Mouse (Mus musculus) thymus, adult 2 months (tissue): ENCODE measurements around the gene Slc25a36.

Source experiments
- CTCF ChIP-seq: fragments of 200-500 bp; IDR thresholded peaks from 2 replicates; pipeline ENCODE4 v1.5.1; 2012; ENCODE audit warnings: mild to moderate bottlenecking, control low read depth, low read length, moderate library complexity, borderline replicate concordance; ENCODE audit not compliant: control insufficient read depth, poor library complexity, insufficient read depth; ENCODE audit errors: extremely low read depth
- POLR2A ChIP-seq: fragments of 200-500 bp; IDR thresholded peaks from 2 replicates; pipeline ENCODE4 v1.6.1; 2012; ENCODE audit warnings: mild to moderate bottlenecking, low read length, control low read depth, moderate library complexity; ENCODE audit not compliant: control insufficient read depth, poor library complexity, insufficient read depth; ENCODE audit errors: extremely low read depth

DNA sequence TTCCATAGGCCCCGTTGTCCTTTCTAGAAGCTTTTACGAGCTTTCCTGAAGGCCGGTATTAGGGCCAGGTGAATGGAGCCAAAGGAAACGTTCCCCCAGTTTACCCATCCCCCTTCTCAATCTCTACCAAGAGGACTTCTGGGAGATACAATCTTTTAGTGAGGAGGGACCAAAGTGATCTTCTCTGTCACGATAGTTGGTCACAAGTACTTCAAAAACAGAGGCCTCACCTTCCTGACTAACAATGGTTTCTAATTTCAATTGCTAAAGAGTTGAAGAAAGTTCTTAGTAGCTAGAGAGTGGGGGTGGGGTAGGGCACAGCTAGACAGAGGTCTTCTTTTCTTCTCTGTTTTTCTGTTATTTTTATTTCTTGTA, 2.6 kb upstream of the Slc25a36 start:
- TF ChIP-seq POLR2A: no peak
- TF ChIP-seq CTCF: no peak
